Mouse (Mus musculus): ENCODE results near the gene Gm3259.
"Not testable (repeated sequence)": the region's sequence is repeated elsewhere in the genome, so short reads cannot be mapped to it uniquely, and the experiment has no call there.

Gm3259 gene

DNA sequence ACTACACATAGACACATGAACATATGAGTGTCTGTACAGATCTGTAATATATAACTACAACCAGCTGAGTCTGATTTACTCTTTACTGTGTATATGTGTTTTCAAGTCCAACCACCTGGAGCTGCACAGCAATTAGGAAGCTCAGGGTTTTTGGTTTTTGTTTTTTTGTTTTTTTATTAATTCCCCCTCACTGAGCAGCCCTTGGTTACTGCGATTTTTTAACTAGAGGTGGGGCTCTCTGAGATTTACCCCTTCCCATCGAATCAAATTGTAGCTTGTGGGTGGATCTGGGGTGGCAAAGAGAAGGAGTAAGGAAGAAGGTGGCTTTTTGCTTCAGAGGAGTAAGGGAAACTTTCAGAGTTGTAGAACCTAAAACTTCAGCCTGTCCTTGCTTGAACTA is at the start of gene Gm3259:
TSS of gene Gm3259 (plus strand) at position 301 of the 400 bp plus-strand sequence.
- not testable (repeated sequence) for DNase-seq

DNA sequence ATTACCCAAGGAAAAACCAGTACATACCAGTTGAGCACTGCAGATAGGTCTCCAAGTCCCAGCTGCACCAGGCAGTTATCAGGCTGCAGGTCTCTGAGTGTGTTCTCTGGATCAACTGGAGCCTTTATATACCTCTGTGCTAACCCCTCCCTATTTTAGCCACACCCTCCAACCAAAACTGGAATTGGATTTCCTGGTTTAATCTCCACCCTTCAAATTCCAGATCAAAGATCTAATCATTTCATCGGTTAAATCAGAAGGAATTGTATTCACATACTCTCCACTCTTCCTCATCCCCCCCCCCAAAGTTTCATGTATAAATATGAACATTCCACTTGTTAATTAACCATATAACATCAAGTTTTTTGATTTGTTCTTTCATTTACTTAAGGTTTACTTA is 33.0 kb upstream of the Gm3259 start, which contains the start of gene Gm10424:
TSS of gene Gm10424 (minus strand) at position 101 of the 400 bp plus-strand sequence.
- DNase-seq, result not testable (repeated sequence)

Data from lung, postnatal 14 days (tissue).